Mouse (Mus musculus) lung, postnatal 0 days (tissue): ENCODE measurements around the gene Ssh2.

Experiments used
- CTCF ChIP-seq: IDR thresholded peaks from 2 replicates; pipeline ENCODE4 v1.5.1; 2016; ENCODE audit warnings: antibody characterized with exemption, mild to moderate bottlenecking
- EP300 ChIP-seq: IDR thresholded peaks from 2 replicates; pipeline ENCODE4 v1.6.1; 2016; ENCODE audit warnings: antibody characterized with exemption, mild to moderate bottlenecking, control low read depth

GRCm38 (mm10) chr11:77453388-77453787 lies 237.3 kb downstream of the Ssh2 start:
- TF ChIP-seq CTCF = no peak
- no peak for TF ChIP-seq EP300
